Mouse (Mus musculus) adipose tissue, adult 10 weeks (tissue): Measurements from ENCODE around the gene Slc29a1. TPM values are rescaled to one million over a fixed set of nuclear protein-coding genes. Genes with fewer than 3 reads are reported as not detected.

Experiments
- polyA plus RNA-seq: library from polyadenylated mRNA; stranded (reverse); fragments of 350-450 nt; fragmentation: Illumina TruSeq; extraction: RNeasy Lipid Tissue Mini Kit (QIAGEN cat#74804); gene quantifications from one replicate; pipeline ENCODE4 v1.2.3, GENCODE M21; 2014; ENCODE audit warnings: low read depth, low replicate concordance

Gene Slc29a1
- 69.4 TPM for polyA plus RNA-seq

GRCm38 (mm10) chr17:45599446-45600242 lies at the start of gene Slc29a1:
Slc29a1 (minus strand) TSS chr17:45599606.

GRCm38 (mm10) chr17:45601877-45602304 lies 2.5 kb upstream of the Slc29a1 start, which contains the start of gene Mymx:
Mymx (minus strand) TSS chr17:45602102.

GRCm38 (mm10) chr17:45573087-45573779 lies 26.2 kb downstream of the Slc29a1 start, which contains the start of gene Hsp90ab1:
Hsp90ab1 (minus strand) TSS chr17:45573271.

GRCm38 (mm10) chr17:45563655-45564530 lies 35.5 kb downstream of the Slc29a1 start, which contains the start of gene Slc35b2:
Slc35b2 (plus strand) TSS chr17:45563874.

GRCm38 (mm10) chr17:45555452-45556106 lies 43.8 kb downstream of the Slc29a1 start, which contains the start of gene Nfkbie:
Nfkbie (plus strand) TSS chr17:45555703.

GRCm38 (mm10) chr17:45549617-45550181 lies 49.7 kb downstream of the Slc29a1 start, which contains the start of gene Tmem151b:
Tmem151b (minus strand) TSS chr17:45549677.

Other genes starting within 250 kb of the Slc29a1 start
- gene Cdc5l, start 165.9 kb downstream of the Slc29a1 start, polyA plus RNA-seq: 36.2 TPM
- gene Spats1, start 124.2 kb downstream of the Slc29a1 start, polyA plus RNA-seq: 0.66 TPM
- gene Aars2, start 92.8 kb downstream of the Slc29a1 start, polyA plus RNA-seq: 6.2 TPM
- 4.0 TPM for gene Tcte1, start 76.2 kb downstream of the Slc29a1 start, polyA plus RNA-seq
- 0.81 TPM for gene Tmem151b, start 49.9 kb downstream of the Slc29a1 start, polyA plus RNA-seq
- 6.0 TPM for gene Nfkbie, start 43.9 kb downstream of the Slc29a1 start, polyA plus RNA-seq
- 59.7 TPM for gene Slc35b2, start 35.7 kb downstream of the Slc29a1 start, polyA plus RNA-seq
- gene Hsp90ab1, start 26.3 kb downstream of the Slc29a1 start, polyA plus RNA-seq: 844 TPM
- gene Mymx, start 2.5 kb upstream of the Slc29a1 start, polyA plus RNA-seq: not detected
- 0.37 TPM for gene Capn11, start 59.7 kb upstream of the Slc29a1 start, polyA plus RNA-seq
- gene Mrpl14, start 86.7 kb upstream of the Slc29a1 start, polyA plus RNA-seq: 73.1 TPM
- 39.0 TPM for gene Tmem63b, start 87.3 kb upstream of the Slc29a1 start, polyA plus RNA-seq
- 2.7 TPM for gene 1600014C23Rik, start 134.2 kb upstream of the Slc29a1 start, polyA plus RNA-seq